Mouse (Mus musculus): ENCODE data around the gene Tprg. TPM values are rescaled to one million over a fixed set of nuclear protein-coding genes. Genes with fewer than 3 reads are reported as not detected.

Gene Tprg
- total and polyA plus RNA-seq, 3 experiments, result not detected

- Histone ChIP-seq H3K36me3 (ENCODE audit: control insufficient read depth, insufficient read depth, low read length) (no peaks in the 10 kb centered on the region), H3K27ac (no peak overlapping the region), H3K4me1 (ENCODE audit: control insufficient read depth, insufficient read depth, low read length) (peaks cover 1% of the 10 kb centered on the region), H3K9ac (ENCODE audit: low read depth, low read length) (no peak overlapping the region), H3K27me3 (ENCODE audit: control insufficient read depth, insufficient read depth, low read length) (no peaks in the 10 kb centered on the region), H3K79me2 (replicated peaks; ENCODE audit: control insufficient read depth, insufficient read depth, low read length) (no peaks in the 10 kb centered on the region), H3K4me3 (no peak overlapping the region)
- 36% methylated on average over 4 of the region's 4 CpGs for WGBS
- intact Hi-C loops (cut with DNase I), result loop anchor here (10.0 kb wide), 1 partner anchor 353 kb away; no protein-coding TSS in a partner anchor
- DNase-seq, result no peak
- TF ChIP-seq POLR2A (IDR thresholded peaks at IDR 0.05; ENCODE audit: insufficient read depth, low read depth, low read length) (no peak), CTCF (IDR thresholded peaks at IDR 0.05) (no peak), EP300 (IDR thresholded peaks at IDR 0.05; ENCODE audit: insufficient read depth, low read depth, low read length) (no peak)
Measured at GRCm38 (mm10) chr16:25268276-25268675, 18.3 kb upstream of the Tprg start.

- TF ChIP-seq CTCF (IDR thresholded peaks at IDR 0.05) (no peak), POLR2A (IDR thresholded peaks at IDR 0.05; ENCODE audit: insufficient read depth, low read depth, low read length) (no peak), EP300 (IDR thresholded peaks at IDR 0.05; ENCODE audit: insufficient read depth, low read depth, low read length) (no peak)
- no peaks in the 10 kb centered on the region for H3K4me1 ChIP-seq (ENCODE audit: control insufficient read depth, insufficient read depth, low read length)
Measured at GRCm38 (mm10) chr16:25282563-25282962, 4.1 kb upstream of the Tprg start.

GRCm38 (mm10) chr16:25293753-25294152 is 7.1 kb downstream of the Tprg start:
- H3K9ac ChIP-seq (ENCODE audit: low read depth, low read length), result no peak overlapping the region
- no peak overlapping the region for H3K4me3 ChIP-seq
- H3K27me3 ChIP-seq (ENCODE audit: control insufficient read depth, insufficient read depth, low read length), result no peaks in the 10 kb centered on the region
- no peak for TF ChIP-seq EP300 (IDR thresholded peaks at IDR 0.05; ENCODE audit: insufficient read depth, low read depth, low read length)
- no peak for TF ChIP-seq POLR2A (IDR thresholded peaks at IDR 0.05; ENCODE audit: insufficient read depth, low read depth, low read length)
- TF ChIP-seq CTCF (IDR thresholded peaks at IDR 0.05), result no peak
- 84% methylated on average over 2 of the region's 2 CpGs for WGBS
- H3K4me1 ChIP-seq (ENCODE audit: control insufficient read depth, insufficient read depth, low read length), result no peaks in the 10 kb centered on the region
- intact Hi-C loops (cut with DNase I), result no loop called here
- no peaks in the 10 kb centered on the region for H3K36me3 ChIP-seq (ENCODE audit: control insufficient read depth, insufficient read depth, low read length)
- H3K27ac ChIP-seq, result no peak overlapping the region
- no peak for DNase-seq
- H3K79me2 ChIP-seq (replicated peaks; ENCODE audit: control insufficient read depth, insufficient read depth, low read length), result no peaks in the 10 kb centered on the region

More at GRCm38 (mm10) chr16:25282563-25282962, 4.1 kb upstream of the Tprg start:
- DNase-seq, result no peak
- intact Hi-C loops (cut with DNase I), result no loop called here
- Histone ChIP-seq H3K27me3 (ENCODE audit: control insufficient read depth, insufficient read depth, low read length) (no peaks in the 10 kb centered on the region), H3K79me2 (replicated peaks; ENCODE audit: control insufficient read depth, insufficient read depth, low read length) (no peaks in the 10 kb centered on the region), H3K27ac (no peak overlapping the region), H3K36me3 (ENCODE audit: control insufficient read depth, insufficient read depth, low read length) (no peaks in the 10 kb centered on the region), H3K9ac (ENCODE audit: low read depth, low read length) (no peak overlapping the region), H3K4me3 (no peak overlapping the region)
- WGBS, result 58% methylated on average over 4 of the region's 4 CpGs

GRCm38 (mm10) chr16:25295546-25295945 is 8.9 kb downstream of the Tprg start:
- H3K9ac ChIP-seq (ENCODE audit: low read depth, low read length), result no peak overlapping the region
- no peaks in the 10 kb centered on the region for H3K36me3 ChIP-seq (ENCODE audit: control insufficient read depth, insufficient read depth, low read length)
- intact Hi-C loops (cut with DNase I), result no loop called here
- H3K27me3 ChIP-seq (ENCODE audit: control insufficient read depth, insufficient read depth, low read length), result no peaks in the 10 kb centered on the region
- H3K79me2 ChIP-seq (replicated peaks; ENCODE audit: control insufficient read depth, insufficient read depth, low read length), result no peaks in the 10 kb centered on the region
- H3K4me3 ChIP-seq, result no peak overlapping the region
- no peak for DNase-seq
- WGBS, result 68% methylated on average over 11 of the region's 11 CpGs
- TF ChIP-seq POLR2A (IDR thresholded peaks at IDR 0.05; ENCODE audit: insufficient read depth, low read depth, low read length) (no peak), EP300 (IDR thresholded peaks at IDR 0.05; ENCODE audit: insufficient read depth, low read depth, low read length) (no peak), CTCF (IDR thresholded peaks at IDR 0.05) (no peak)
- H3K4me1 ChIP-seq (ENCODE audit: control insufficient read depth, insufficient read depth, low read length), result no peaks in the 10 kb centered on the region
- no peak overlapping the region for H3K27ac ChIP-seq

- intact Hi-C loops (cut with DNase I), result no loop called here
Measured at GRCm38 (mm10) chr16:25296746-25297145, 10.1 kb downstream of the Tprg start.

GRCm38 (mm10) chr16:25298204-25298603 is 11.6 kb downstream of the Tprg start:
- Histone ChIP-seq H3K27ac (no peak overlapping the region), H3K9ac (ENCODE audit: low read depth, low read length) (no peak overlapping the region), H3K79me2 (replicated peaks; ENCODE audit: control insufficient read depth, insufficient read depth, low read length) (no peaks in the 10 kb centered on the region), H3K27me3 (ENCODE audit: control insufficient read depth, insufficient read depth, low read length) (no peaks in the 10 kb centered on the region), H3K4me1 (ENCODE audit: control insufficient read depth, insufficient read depth, low read length) (no peaks in the 10 kb centered on the region), H3K36me3 (ENCODE audit: control insufficient read depth, insufficient read depth, low read length) (no peaks in the 10 kb centered on the region), H3K4me3 (no peak overlapping the region)
- intact Hi-C loops (cut with DNase I), result no loop called here
- 67% methylated on average over 1 of the region's 1 CpGs for WGBS
- TF ChIP-seq CTCF (IDR thresholded peaks at IDR 0.05) (no peak), POLR2A (IDR thresholded peaks at IDR 0.05; ENCODE audit: insufficient read depth, low read depth, low read length) (no peak), EP300 (IDR thresholded peaks at IDR 0.05; ENCODE audit: insufficient read depth, low read depth, low read length) (no peak)
- no peak for DNase-seq

More at GRCm38 (mm10) chr16:25296746-25297145, 10.1 kb downstream of the Tprg start:
- no peaks in the 10 kb centered on the region for H3K79me2 ChIP-seq (replicated peaks; ENCODE audit: control insufficient read depth, insufficient read depth, low read length)
- WGBS, result 79% methylated on average over 5 of the region's 5 CpGs
- no peaks in the 10 kb centered on the region for H3K36me3 ChIP-seq (ENCODE audit: control insufficient read depth, insufficient read depth, low read length)
- H3K4me1 ChIP-seq (ENCODE audit: control insufficient read depth, insufficient read depth, low read length), result no peaks in the 10 kb centered on the region
- TF ChIP-seq POLR2A (IDR thresholded peaks at IDR 0.05; ENCODE audit: insufficient read depth, low read depth, low read length), result no peak
- no peak for TF ChIP-seq EP300 (IDR thresholded peaks at IDR 0.05; ENCODE audit: insufficient read depth, low read depth, low read length)
- no peak for TF ChIP-seq CTCF (IDR thresholded peaks at IDR 0.05)
- no peaks in the 10 kb centered on the region for H3K27me3 ChIP-seq (ENCODE audit: control insufficient read depth, insufficient read depth, low read length)
- H3K9ac ChIP-seq (ENCODE audit: low read depth, low read length), result no peak overlapping the region
- H3K27ac ChIP-seq, result no peak overlapping the region
- DNase-seq, result no peak
- no peak overlapping the region for H3K4me3 ChIP-seq
